Mouse (Mus musculus): Measurements from ENCODE around the gene Plcd3.

GRCm38 (mm10) chr11:103026901-103027300, 74.6 kb downstream of the Plcd3 start:
- TF ChIP-seq FLI1 (IDR thresholded peaks at IDR 0.05; ENCODE audit: low read length) (no peak), GATA1 (IDR thresholded peaks at IDR 0.05; ENCODE audit: borderline replicate concordance, low read length) (no peak)

Measured in megakaryocyte, embryonic 14.5 days (primary cell).